Mouse (Mus musculus) brain, embryonic 14.5 days (tissue): ENCODE data around the gene Rflna. TPM values are rescaled to one million over a fixed set of nuclear protein-coding genes. Genes with fewer than 3 reads are reported as not detected.

ENCODE experiments used
- DNase-seq: peaks from one replicate; pipeline ENCODE4 v3.0.0-alpha.2; 2011; ENCODE audit warnings: low read depth
- CTCF ChIP-seq: fragments of 200-500 bp; IDR thresholded peaks from 2 replicates; pipeline ENCODE4 v1.5.1; 2012; ENCODE audit warnings: inconsistent platforms, mild to moderate bottlenecking, moderate library complexity, borderline replicate concordance; ENCODE audit not compliant: insufficient read depth, insufficient read length; ENCODE audit errors: extremely low read depth
- POLR2A ChIP-seq: fragments of 200-500 bp; IDR thresholded peaks from 2 replicates; pipeline ENCODE4 v1.6.1; 2012; ENCODE audit warnings: mild to moderate bottlenecking, inconsistent platforms, borderline replicate concordance; ENCODE audit not compliant: poor library complexity, insufficient read depth, insufficient read length, severe bottlenecking; ENCODE audit errors: extremely low read depth
- polyA plus RNA-seq: library from polyadenylated mRNA; depleted of rRNA; stranded (reverse); fragments of >200 nt; gene quantifications from 2 replicates; pipeline ENCODE4 v1.2.3, GENCODE M21; 2012; rRNA removed

The Rflna gene
- polyA plus RNA-seq, 1 experiment: 8.4 TPM

- TF ChIP-seq POLR2A: no peak
- TF ChIP-seq CTCF: no peak
Observed at GRCm38 (mm10) chr5:125057555-125058266, 54.7 kb downstream of the Rflna start.

DNA sequence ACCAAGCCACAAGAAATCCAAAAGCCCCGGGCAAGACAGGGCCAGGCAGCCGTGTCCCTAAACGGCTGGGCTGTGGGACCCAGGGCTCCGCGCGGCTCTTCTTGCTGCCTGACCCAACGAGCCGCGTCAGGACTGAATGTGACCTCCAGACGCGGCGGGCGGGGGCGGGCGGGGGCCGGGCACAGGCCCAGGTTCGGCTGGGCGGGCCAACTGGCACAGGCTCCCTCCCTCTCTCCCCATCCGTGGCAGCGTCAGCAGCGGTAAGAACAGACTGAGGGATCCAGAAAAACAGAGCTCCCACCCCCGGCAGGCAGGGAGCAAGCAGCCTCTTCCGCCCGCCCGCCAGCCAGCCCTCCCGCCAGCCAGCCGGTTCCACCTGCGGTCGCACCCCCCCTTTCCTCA lies 55.2 kb downstream of the Rflna start:
- DNase-seq: peak; percentile 86
- TF ChIP-seq POLR2A: no peak

More at GRCm38 (mm10) chr5:125057555-125058266, 54.7 kb downstream of the Rflna start:
- peak; percentile 65 for DNase-seq

Other genes starting within 250 kb of the Rflna start
- 27.1 and 36.6 TPM in 2 replicates for gene Ccdc92, start 140.8 kb upstream of the Rflna start, polyA plus RNA-seq
- gene Zfp664, start 140.5 kb upstream of the Rflna start, polyA plus RNA-seq: 77.4 and 85.5 TPM in 2 replicates
- gene Ncor2, start 176.0 kb downstream of the Rflna start, polyA plus RNA-seq: 31.6 and 71.5 TPM in 2 replicates